Mouse (Mus musculus) testis, adult 2 months (tissue): ENCODE data around the gene Arpc1a. TPM values are rescaled to one million over a fixed set of nuclear protein-coding genes. Genes with fewer than 3 reads are reported as not detected.
A peak's percentile ranks its signal among the peaks of the same experiment; 100 is the strongest.
"Not testable (repeated sequence)": the region's sequence is repeated elsewhere in the genome, so short reads cannot be mapped to it uniquely, and the experiment has no call there.

Source experiments
- H3K27ac ChIP-seq: fragments of 200-500 bp; 2 replicates; pipeline ENCODE4 v1.5.1; 2012; ENCODE audit warnings: low read depth, low read length; ENCODE audit not compliant: control insufficient read depth, insufficient read depth
- H3K27me3 ChIP-seq: fragments of 200-500 bp; 2 replicates; pipeline ENCODE4 v1.6.1; 2012; ENCODE audit warnings: mild to moderate bottlenecking, low read length, moderate library complexity; ENCODE audit not compliant: control insufficient read depth, insufficient read depth
- H3K36me3 ChIP-seq: fragments of 200-500 bp; 2 replicates; pipeline ENCODE4 v1.6.1; 2012; ENCODE audit warnings: mild to moderate bottlenecking, low read length; ENCODE audit not compliant: control insufficient read depth, insufficient read depth
- H3K4me1 ChIP-seq: fragments of 200-500 bp; 2 replicates; pipeline ENCODE4 v1.6.1; 2012; ENCODE audit warnings: low read length; ENCODE audit not compliant: control insufficient read depth, insufficient read depth
- H3K4me3 ChIP-seq: fragments of 200-500 bp; 2 replicates; pipeline ENCODE4 v1.5.1; 2012; ENCODE audit warnings: low read depth, mild to moderate bottlenecking, low read length, moderate library complexity, mixed read lengths; ENCODE audit not compliant: control insufficient read depth
- CTCF ChIP-seq: fragments of 200-500 bp; IDR thresholded peaks from 2 replicates; pipeline ENCODE4 v1.5.1; 2012; ENCODE audit warnings: low read depth, mild to moderate bottlenecking, inconsistent platforms, low read length, moderate library complexity; ENCODE audit not compliant: control insufficient read depth, insufficient read depth, insufficient replicate concordance
- POLR2A ChIP-seq: fragments of 200-500 bp; IDR thresholded peaks from 2 replicates; pipeline ENCODE4 v1.6.1; 2012; ENCODE audit warnings: low read depth, mild to moderate bottlenecking, inconsistent platforms, low read length, moderate library complexity; ENCODE audit not compliant: control insufficient read depth
- polyA plus RNA-seq: library from polyadenylated mRNA; depleted of rRNA; stranded (reverse); fragments of >200 nt; gene quantifications from 2 replicates; pipeline ENCODE4 v1.2.3, GENCODE M21; 2012; rRNA removed

Arpc1a gene
- 147 and 153 TPM in 2 replicates for polyA plus RNA-seq

GRCm38 (mm10) chr5:145083632-145084451 is at the start of gene Arpc1a, which contains the start of gene Kpna7:
Arpc1a (plus strand) TSS chr5:145083830.
Kpna7 (minus strand) TSS chr5:145084030.
- TF ChIP-seq POLR2A: peak; percentile 98
- TF ChIP-seq CTCF: no peak
- Histone ChIP-seq H3K4me3 (peak within 1 kb of the TSS; percentile 99), H3K27me3 (no peaks in the 10 kb centered on the region), H3K27ac (peak within 1 kb of the TSS; percentile 96), H3K36me3 (no peaks in the 10 kb centered on the region), H3K4me1 (peaks cover 3% of the 10 kb centered on the region)

GRCm38 (mm10) chr5:145041628-145042027 is 42.0 kb upstream of the Arpc1a start:
- TF ChIP-seq CTCF (no peak), POLR2A (no peak)
- no peak overlapping the region for H3K4me3 ChIP-seq
- no peaks in the 10 kb centered on the region for H3K27me3 ChIP-seq
- no peaks in the 10 kb centered on the region for H3K36me3 ChIP-seq
- H3K27ac ChIP-seq: no peak overlapping the region
- H3K4me1 ChIP-seq: no peaks in the 10 kb centered on the region

GRCm38 (mm10) chr5:145042690-145043089 is 40.9 kb upstream of the Arpc1a start, which contains the start of gene 1700018F24Rik:
1700018F24Rik (plus strand) TSS chr5:145042990.
- TF ChIP-seq POLR2A: 0 out of 2 replicates have a peak, but pooled peaks have one; percentile 16
- Histone ChIP-seq H3K4me3 (peak within 1 kb of the TSS; percentile 81), H3K27ac (peak within 1 kb of the TSS; percentile 83)
- not testable (repeated sequence) for H3K36me3 ChIP-seq, H3K4me1 ChIP-seq, H3K27me3 ChIP-seq

- H3K27ac ChIP-seq, H3K27me3 ChIP-seq, H3K36me3 ChIP-seq, H3K4me1 ChIP-seq, H3K4me3 ChIP-seq: not testable (repeated sequence)
Measured at GRCm38 (mm10) chr5:145054187-145054586, 29.4 kb upstream of the Arpc1a start.

GRCm38 (mm10) chr5:145057907-145058306 is 25.7 kb upstream of the Arpc1a start:
- Histone ChIP-seq H3K36me3 (no peaks in the 10 kb centered on the region), H3K4me3 (no peak overlapping the region), H3K4me1 (peaks cover 2% of the 10 kb centered on the region), H3K27ac (no peak overlapping the region), H3K27me3 (no peaks in the 10 kb centered on the region)
- TF ChIP-seq POLR2A (no peak), CTCF (no peak)

- Histone ChIP-seq H3K4me1 (peaks cover 2% of the 10 kb centered on the region), H3K27me3 (no peaks in the 10 kb centered on the region), H3K4me3 (no peak overlapping the region), H3K36me3 (no peaks in the 10 kb centered on the region), H3K27ac (no peak overlapping the region)
- TF ChIP-seq POLR2A (no peak), CTCF (no peak)
Measured at GRCm38 (mm10) chr5:145058722-145059121, 24.9 kb upstream of the Arpc1a start.

GRCm38 (mm10) chr5:145059524-145059923 is 24.1 kb upstream of the Arpc1a start:
- H3K36me3 ChIP-seq: no peaks in the 10 kb centered on the region

GRCm38 (mm10) chr5:145064765-145065340 is 18.8 kb upstream of the Arpc1a start:
- no peaks in the 10 kb centered on the region for H3K27me3 ChIP-seq
- TF ChIP-seq CTCF (no peak), POLR2A (no peak)
- H3K4me1 ChIP-seq: no peaks in the 10 kb centered on the region
- no peak overlapping the region for H3K4me3 ChIP-seq
- H3K27ac ChIP-seq: no peak overlapping the region
- H3K36me3 ChIP-seq: no peaks in the 10 kb centered on the region

More at GRCm38 (mm10) chr5:145059524-145059923, 24.1 kb upstream of the Arpc1a start:
- Histone ChIP-seq H3K27me3 (no peaks in the 10 kb centered on the region), H3K27ac (no peak overlapping the region), H3K4me3 (no peak overlapping the region), H3K4me1 (peaks cover 2% of the 10 kb centered on the region)
- no peak for TF ChIP-seq CTCF
- TF ChIP-seq POLR2A: no peak
